ENCODE assay signal across 22 mouse cellular contexts in the genomic region with DNA sequence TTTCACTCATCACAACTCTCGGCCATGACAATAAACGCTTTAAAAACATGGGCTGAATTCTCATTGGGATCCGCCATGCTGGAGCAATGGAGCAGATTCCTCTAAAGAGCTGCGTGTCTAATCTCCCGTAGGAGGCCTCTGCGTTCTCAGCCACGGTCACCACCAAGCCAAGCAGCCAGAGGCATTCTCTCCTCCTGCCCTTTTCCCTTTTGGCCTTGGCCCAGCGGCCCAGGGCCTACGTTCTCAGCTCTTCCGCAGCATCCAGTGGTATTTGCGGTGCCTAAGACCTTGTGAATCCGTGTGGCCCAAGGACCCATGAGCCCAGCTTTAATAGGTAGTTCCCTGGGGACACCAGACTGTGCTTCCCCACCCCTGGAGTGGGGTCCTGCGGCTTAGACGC. TPM values are rescaled to one million over a fixed set of nuclear protein-coding genes. Genes with fewer than 3 reads are reported as not detected.
DNase-seq lines count a peak whose midpoint lies in the region; TF ChIP-seq lines count a peak whose summit lies in the region.
"Had no signal": no experiment of that assay in that cellular context is flagged by ENCODE, and none has a peak within 500 bp of the region (broad histone marks: within the 10 kb centered on the region; RNA-seq: fewer than 3 reads in every experiment).

No protein-coding gene starts in this region.

- no peaks in the 10 kb centered on the region for H3K36me3 ChIP-seq in testis, adult 2 months (ENCODE audit: control insufficient read depth, insufficient read depth, low read length)
- H3K36me3 ChIP-seq: embryonic facial prominence, embryonic 12.5 days; embryonic facial prominence, embryonic 15.5 days; G1E; hindbrain, embryonic 12.5 days; hindbrain, embryonic 15.5 days; intestine, embryonic 15.5 days had no signal

- no peak overlapping the region for H3K27ac ChIP-seq in testis, adult 2 months (ENCODE audit: control insufficient read depth, insufficient read depth, low read depth, low read length)
- H3K27ac ChIP-seq: embryonic facial prominence, embryonic 12.5 days; embryonic facial prominence, embryonic 15.5 days; heart, adult 2 months; hindbrain, embryonic 12.5 days; hindbrain, embryonic 15.5 days; intestine, embryonic 15.5 days had no signal

- H3K4me3 ChIP-seq in testis, adult 2 months (ENCODE audit: control insufficient read depth, low read depth, low read length): peak overlapping the region; percentile 4; the same call in 1 of the 2 replicates
- H3K4me3 ChIP-seq: embryonic facial prominence, embryonic 12.5 days; embryonic facial prominence, embryonic 15.5 days; heart, adult 2 months; hindbrain, embryonic 12.5 days; hindbrain, embryonic 15.5 days; intestine, embryonic 15.5 days had no signal

- peaks cover 18% of the 10 kb centered on the region for H3K4me1 ChIP-seq in testis, adult 2 months (ENCODE audit: control insufficient read depth, insufficient read depth, low read length)

- DNase-seq in heart, adult 11 months: peak; percentile 87
- DNase-seq in heart, adult 9 months (ENCODE audit: low spot score in 2 of 2): no peak
- DNase-seq in testis, postnatal 14 days (ENCODE audit: low spot score): no peak
- peak; percentile 19 for DNase-seq in R1 (ENCODE audit: low read depth, low spot score)
- peak; percentile 56 for DNase-seq in testis, postnatal 10 days (ENCODE audit: low spot score)
- no peak for DNase-seq in embryo, embryonic 10.5 days (ENCODE audit: low spot score)
- no peak for DNase-seq in thymus, postnatal 36 days
- DNase-seq: adrenal gland, postnatal 10 days; cerebellum, adult 18-20 months; cerebellum, adult 9-10 months; cerebellum, postnatal 14 days; forebrain, postnatal 0 days; gastrocnemius, postnatal 25 days; heart, adult 2 months had no signal

- TF ChIP-seq CTCF in testis, adult 2 months (IDR thresholded peaks at IDR 0.05; ENCODE audit: control insufficient read depth, insufficient read depth, insufficient replicate concordance, low read depth, low read length): no peak

- TF ChIP-seq POLR2A in testis, adult 2 months (IDR thresholded peaks at IDR 0.05; ENCODE audit: control insufficient read depth, low read depth, low read length): no peak

- H3K27me3 ChIP-seq in testis, adult 2 months (ENCODE audit: control insufficient read depth, insufficient read depth, low read length): no peaks in the 10 kb centered on the region
- H3K27me3 ChIP-seq: embryonic facial prominence, embryonic 12.5 days; embryonic facial prominence, embryonic 15.5 days; hindbrain, embryonic 15.5 days; intestine, embryonic 15.5 days; Patski had no signal

RNA-seq across cellular contexts. Expression of gene Comtd1, which starts 8.1 kb away (rescaled TPM):
- polyA plus RNA-seq in testis, adult 2 months (2012; rRNA removed): 5.9 and 6.4 TPM in 2 replicates

RNA-seq across cellular contexts. Expression of gene Vdac2, which starts 31.8 kb away (rescaled TPM):
- polyA plus RNA-seq in testis, adult 2 months (2012; rRNA removed): 402 and 429 TPM in 2 replicates

Comparison
In these comparisons a context has a peak if more than half of its experiments do, and no peak if none do; other contexts are left out.
1. DNase-seq: peak in heart, adult 11 months (single experiment), R1 (single experiment) and testis, postnatal 10 days (single experiment); none in heart, adult 9 months (0 of 2), testis, postnatal 14 days (single experiment), embryo, embryonic 10.5 days (single experiment) and thymus, postnatal 36 days (0 of 2).